Mouse (Mus musculus): Measurements from ENCODE around the gene Slc22a1. TPM values are rescaled to one million over a fixed set of nuclear protein-coding genes. Genes with fewer than 3 reads are reported as not detected.

Slc22a1 gene
- not detected for total RNA-seq (2021)
- long read RNA-seq, experiment 1 = 0 reads
- long read RNA-seq, experiment 2 = 0 reads

DNA sequence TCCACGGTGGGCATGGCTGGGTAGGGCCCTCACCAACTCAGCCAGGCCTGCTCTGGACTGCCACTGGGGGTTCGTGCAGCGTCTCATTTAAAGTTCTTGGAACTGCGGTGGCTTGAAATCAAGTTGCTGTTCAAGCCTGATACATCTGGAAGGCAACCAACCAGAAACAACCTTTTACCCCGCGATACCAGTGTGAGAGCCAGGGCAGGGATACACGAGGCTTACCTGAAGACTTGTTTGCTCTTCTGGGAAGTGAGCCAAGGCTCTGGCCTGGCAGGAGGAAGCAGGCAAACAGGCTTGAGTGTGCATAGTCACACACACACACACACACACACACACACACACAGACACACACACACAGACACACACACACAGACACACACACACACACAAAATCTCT is at the start of gene Slc22a1:
Slc22a1 (minus strand) TSS at position 184 of the 400 bp plus-strand sequence.
- no peak for DNase-seq

DNA sequence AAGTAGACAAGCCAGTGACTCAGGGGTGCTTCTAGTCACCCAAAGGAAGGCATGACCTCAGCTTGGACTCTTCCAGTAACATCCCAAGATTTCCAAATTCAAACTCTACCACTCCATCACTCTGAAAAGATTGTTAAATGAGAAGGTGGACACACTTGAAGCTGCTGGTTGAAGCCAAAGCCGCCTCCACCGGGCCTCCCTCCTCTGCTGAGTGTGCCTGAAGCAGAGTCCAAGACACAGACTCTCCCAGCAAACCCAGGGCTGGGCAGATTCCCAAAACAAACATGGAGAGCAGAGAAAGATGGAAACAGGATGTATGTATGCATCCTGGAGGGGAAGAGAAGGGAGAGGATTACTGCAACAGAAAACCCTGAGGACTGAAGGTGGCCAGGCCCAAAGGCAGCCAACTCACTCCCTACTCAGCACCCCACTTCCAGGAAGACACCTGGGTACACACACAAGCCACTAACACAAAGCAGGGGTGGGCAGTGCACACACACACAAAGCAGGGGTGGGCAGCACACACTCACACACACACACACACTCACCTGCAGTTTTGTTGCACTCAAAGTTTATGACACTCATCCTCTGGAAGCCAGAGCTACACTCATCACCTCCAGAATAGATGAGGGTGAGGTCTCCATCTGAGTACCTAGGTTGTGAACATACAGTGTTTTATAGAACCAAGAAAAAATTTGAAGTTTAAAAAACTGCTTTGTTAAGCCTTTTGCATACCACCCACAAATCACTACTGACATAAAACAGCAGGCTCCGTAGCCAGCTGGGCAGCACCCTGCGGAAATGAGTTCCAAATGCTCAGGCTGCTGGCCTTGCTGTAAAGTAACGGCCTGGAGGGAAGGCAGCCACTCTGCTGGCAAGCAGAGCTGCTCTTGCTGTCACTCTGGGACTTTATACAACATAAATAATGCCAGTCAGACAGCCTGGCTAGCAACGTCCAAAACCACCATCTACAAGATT is 49.4 kb upstream of the Slc22a1 start:
- peak; percentile 39 for DNase-seq

DNA sequence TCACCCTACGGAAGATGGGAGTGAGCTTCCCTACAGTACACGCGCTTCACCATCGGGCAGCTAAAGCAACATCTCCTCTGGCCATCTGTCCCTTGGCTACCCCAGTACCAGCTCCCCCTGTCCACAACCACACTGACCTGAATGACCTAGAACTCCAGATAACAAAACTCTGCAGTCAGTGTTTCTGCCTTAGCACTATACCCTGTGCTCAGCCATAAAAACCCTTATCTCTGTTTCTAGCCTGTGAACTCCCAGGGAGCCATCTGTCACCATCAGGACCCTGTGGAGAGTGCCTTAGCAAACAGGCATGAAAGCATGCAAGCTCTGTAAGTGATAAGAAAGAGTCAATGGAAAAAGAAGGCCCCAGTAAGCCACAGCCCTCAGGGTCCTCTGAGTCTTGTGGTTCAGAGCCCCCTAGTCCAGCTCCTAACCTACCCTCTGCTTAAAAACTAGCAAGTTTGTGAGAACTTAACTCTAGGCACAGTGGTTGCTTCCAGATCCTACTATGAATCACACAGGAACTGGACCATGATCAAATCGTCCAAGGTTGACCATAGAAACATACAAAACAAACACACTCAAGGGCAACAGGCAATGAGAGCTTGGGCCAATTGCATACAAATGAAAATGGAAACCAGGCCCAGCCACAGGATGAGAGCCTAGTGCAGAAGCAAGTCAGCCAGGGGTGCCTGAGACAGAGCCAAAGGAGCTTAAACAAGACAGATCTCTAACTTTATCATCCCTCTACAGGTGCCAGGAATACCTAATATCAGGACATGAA is 48.5 kb upstream of the Slc22a1 start:
- no peak for DNase-seq

DNA sequence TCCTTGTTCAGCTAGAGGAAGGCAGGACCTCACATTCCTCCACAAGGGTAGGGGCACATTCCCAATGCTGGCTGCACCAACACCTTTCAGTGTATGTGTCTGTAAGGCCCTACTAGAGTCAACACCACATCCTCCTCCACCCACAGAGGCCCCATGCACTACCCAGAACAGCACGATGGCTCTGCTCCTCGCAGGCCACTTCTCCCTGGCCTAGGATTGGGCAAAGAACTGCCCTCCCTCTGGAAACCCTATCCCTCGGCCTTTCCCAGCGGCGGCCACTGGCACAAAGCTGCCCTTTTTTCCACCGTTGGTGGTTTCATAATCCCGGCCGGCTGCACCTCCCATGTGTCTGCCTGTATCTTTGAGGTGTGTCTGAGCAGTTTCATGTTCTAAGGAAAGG is 47.0 kb upstream of the Slc22a1 start:
- peak; percentile 56 for DNase-seq

DNA sequence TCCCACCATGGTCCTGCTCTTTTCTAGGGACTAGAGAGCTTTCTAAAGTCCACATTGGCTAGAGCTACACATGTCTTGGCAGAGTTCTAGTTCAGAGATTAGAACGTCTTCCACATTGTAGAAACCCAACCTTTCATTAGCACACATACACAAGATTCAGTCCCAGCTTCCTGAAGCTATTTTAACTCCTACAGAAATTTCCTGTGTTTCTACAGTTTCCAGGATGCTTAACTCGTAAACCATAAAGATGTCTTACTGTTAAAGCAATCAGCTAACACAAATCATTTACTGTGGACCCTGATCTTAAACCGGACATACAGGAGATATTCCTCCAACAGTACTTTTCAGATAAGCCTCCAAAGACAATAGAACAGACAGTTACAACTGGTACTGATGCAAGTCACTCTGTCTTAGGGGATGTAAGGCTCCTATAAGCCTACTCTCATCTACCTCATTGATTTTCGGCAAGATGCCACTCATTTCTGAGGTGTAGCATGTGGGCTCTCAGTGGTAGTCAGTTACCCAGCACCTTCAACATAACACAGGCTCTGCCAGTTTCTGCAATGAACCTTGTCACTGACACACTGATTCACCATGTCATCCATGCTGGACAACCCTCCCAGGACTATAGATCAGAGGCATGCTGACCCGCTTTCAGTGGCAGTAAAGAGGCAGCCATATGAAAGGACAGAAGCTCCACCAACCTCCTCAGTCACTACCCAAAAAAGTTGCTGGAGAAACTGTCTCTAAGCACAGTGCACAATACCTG is 45.7 kb upstream of the Slc22a1 start:
- DNase-seq = no peak

DNA sequence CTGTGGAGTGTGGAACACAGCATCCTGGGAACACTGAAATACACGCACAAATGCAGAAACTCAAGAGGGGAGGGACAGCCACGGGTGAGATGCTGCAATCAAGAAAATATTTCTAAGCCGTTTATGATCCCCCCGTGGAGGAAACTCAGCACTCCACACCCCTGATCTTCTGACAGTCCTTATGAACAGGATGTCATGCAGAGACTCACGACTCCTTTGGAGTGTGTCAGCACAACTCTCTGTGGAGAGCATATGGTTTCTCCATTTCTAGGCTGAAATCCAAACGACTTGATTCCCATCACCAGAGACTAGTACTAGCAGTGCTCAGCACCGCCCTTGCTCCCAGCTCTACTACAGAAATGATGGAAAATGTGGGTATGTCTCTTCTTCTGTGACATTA is 42.6 kb upstream of the Slc22a1 start:
- no peak for DNase-seq

DNA sequence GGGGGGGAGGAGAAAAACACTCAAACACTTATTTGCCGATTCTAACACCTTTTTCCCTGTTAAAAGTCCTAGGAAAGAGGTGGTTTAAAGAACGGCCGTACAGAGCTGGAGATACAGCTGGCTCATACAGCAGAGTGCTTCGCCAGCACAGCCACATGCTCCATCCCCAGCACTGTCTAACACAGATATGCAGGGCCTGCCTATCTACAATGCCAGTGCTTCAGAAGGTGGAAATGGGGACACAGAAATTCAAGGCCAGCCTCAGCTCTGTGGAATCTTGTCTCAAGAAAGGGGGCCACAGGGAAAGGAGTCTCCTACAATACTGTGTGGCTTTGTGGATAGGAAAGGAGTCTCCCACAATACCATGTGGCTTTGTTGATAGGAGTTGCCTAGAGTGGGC is 41.8 kb upstream of the Slc22a1 start:
- no peak for DNase-seq

DNA sequence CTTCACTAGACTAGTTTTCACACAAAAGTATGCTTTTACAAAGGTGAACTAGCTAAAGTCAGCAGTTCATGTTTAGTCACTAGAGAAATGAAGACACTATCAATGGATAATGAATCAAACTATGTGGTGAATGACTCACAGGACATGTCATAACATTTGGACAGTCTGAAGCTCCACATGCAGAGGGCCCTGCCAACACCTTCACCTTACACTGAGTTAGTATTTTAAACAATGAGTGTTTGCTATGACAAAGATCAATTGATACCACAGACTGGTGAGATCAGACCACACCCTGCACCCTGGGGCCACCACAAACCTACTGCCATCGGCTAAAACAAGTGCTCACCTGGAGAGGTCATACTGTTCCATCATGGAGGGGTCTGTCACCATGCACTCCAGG is 39.4 kb upstream of the Slc22a1 start:
- DNase-seq = no peak

DNA sequence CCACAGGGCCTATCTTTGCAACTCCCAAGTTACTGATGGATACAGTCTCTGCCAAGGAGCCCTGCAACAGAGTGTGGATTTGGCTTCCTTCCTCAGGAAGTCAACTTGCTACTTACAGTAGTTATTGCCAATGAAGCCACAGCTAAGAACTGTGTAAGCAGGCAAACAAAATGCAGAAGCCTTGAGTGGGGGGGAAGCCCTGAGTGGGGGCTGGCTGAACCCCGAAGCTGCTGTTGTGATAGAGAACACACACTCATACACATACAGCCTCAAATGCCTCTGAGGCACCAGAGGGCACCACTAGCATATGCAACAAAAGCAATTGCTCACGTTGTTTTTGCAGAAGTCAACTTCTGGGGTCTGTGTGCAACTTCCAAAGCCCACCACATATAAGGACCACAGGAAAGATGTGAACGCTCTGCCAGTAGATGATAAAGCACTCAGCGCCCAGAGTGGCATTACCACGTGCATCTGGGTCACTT is 38.5 kb upstream of the Slc22a1 start:
- no peak for DNase-seq

DNA sequence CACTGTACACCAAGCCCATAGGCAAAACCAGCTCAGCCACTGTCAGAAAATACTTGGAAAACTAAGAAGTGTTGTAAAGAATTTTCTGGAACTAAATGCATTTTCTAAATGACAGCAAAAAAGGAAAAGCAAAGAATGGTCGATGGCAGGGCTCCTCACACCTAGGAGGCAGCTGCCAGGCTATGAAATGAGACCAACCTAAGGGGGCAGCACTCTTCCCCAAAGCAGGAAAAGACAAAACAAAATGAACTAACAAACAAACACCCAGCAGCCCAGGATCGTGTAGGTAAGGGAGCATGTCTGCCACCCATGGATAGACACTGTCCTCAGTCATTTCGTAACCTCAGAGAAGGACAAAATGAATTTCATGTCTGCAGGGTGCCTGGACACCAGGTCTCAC is 37.4 kb upstream of the Slc22a1 start:
- no peak for DNase-seq

DNA sequence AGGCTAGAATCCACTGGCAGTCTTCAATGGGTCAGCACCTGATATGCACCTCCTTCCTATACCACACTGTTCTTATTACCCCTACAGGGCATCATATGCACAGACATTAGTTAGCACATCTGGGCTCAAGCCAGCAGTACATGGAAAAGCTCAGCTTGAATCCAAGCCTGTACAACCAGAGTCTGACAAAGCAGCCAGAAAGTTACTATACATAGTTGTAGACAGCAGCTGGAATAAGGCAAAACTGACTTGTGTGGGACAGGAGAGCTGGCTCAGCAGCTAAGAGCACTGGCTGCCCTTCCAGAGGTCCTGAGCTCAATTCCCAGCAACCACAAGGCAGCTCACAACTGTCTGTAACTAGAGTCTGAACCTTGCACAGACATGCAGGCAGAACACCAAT is 36.6 kb upstream of the Slc22a1 start:
- no peak for DNase-seq

DNA sequence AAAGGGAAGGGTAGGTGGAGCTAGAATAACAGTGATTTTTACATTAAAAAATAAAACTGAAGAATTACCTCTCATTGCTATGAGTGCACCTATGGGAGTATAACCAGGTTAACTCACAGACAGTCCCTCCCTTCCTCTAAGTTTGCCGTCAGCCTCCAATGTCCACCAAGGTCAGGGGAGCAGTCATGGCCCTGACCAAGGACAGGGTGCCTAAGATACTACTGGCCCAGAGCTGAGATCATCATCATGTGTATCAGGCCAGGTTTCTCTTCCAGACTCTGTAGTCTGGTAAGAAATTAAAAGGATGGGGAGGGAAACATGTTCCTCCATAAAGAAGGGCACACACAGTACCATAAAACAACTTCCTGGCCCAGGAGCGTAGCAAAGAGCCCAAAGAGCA is 35.3 kb upstream of the Slc22a1 start:
- DNase-seq = no peak

DNA sequence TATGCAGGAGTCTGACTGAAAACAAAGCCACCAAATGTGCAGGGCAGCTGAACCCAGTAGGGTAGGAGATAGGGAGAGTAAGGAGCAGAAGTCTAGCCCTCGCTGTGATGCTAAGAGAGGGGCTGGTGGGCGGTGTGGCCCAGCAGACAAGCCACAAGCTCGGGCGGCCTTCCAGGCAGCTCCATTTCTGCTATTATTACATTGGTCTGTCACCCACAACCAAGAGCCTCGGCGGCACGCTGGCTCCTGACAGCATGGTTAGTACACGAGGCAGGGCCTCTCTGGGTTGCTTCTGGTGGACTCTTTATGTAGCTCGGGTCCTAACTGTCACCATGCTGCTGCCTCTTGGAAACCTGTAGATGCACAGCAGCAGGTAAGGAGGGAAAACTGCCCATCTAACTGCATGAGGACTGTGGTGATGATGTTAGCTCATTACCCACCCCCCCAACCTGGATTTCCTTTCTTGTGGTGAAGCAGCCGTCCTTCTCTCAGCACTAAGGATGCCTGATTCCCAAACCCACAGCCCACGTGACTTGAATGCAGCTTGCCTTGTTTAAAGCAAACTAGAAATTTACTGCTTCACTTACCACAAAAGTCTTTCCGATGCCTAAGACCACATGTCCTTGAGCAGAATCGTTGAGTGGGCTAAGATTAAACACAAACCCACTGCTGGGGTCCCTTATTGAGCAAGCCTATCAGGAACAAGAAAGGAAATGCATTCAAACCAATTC is 34.6 kb upstream of the Slc22a1 start:
- DNase-seq = no peak

DNA sequence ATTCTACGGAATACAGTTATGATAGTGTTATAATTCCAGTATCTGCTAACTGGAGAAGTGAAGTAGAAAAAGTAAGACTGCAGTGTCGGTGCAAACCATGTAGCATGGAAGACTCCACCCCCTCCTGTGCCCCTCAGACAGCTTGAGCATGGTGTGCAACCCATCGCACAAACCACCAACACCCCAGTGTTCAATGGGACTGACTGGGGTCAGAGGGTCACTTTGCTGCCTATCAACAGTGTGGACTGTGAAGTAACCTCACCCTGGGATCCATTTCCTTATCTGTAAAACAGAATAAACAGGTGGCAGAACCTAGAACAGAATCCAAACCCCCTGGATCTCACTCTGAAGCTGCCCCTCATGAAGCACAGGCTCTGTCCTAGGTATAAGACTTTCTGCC is 32.8 kb upstream of the Slc22a1 start:
- DNase-seq = no peak

DNA sequence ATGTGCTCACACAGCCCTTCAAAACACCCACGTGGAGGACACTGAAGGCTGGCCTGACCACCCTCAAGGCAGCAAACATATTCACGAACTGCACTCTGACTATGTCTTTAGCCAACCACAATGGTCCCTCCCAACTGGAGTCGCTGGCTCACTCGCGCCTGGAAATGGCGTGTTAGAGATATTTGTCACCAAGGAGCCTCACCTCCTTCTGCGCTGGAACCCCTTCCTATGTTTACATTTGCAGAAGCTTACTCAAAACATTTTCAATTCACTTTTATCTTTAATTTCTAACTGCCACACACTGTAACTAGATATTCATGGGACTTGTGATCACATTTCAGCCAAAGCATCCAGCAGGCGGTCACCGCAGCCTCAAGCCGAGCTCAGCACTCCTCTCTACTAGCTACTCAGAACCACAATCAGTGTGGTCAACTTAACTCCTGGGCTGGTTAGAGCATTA is 31.0 kb upstream of the Slc22a1 start:
- DNase-seq = no peak

DNA sequence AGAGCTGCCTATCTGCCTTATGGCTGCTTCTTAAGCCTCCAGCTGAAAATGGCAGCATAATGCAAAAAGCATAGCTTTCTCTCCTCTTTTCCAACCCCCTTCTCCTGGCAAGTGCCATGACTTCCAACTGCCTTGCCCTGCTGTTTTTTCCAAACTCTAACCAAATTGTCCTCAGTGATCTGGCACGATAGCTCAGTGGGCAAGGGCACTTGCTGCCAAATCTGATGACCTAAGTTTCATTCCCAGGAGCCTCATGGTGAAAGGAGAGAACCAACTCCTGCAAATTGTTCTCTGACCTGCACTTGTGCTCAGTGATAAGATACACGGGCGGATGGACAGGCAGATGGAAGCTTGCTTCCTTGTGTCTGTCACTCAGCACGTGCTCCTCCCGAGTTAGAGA is 27.3 kb upstream of the Slc22a1 start:
- DNase-seq = no peak

DNA sequence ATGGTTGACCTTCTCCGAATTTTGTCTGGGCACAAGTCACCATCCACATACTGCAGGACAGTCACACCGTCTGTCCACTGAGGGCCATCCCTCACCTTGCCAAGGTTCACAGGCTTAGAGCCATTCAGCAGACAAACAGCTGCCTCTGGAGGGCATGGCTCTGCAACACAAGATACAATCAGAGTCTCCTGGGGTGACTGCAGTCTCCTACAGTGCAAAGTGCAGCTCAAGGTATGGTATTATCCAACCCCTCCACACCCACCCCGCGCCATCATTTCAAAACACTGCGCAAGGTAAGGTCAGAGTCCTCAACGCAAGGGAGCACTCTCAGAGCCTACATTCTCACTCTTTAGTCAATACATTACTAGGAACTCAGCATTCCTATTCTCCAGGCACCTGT is 24.7 kb upstream of the Slc22a1 start:
- no peak for DNase-seq

DNA sequence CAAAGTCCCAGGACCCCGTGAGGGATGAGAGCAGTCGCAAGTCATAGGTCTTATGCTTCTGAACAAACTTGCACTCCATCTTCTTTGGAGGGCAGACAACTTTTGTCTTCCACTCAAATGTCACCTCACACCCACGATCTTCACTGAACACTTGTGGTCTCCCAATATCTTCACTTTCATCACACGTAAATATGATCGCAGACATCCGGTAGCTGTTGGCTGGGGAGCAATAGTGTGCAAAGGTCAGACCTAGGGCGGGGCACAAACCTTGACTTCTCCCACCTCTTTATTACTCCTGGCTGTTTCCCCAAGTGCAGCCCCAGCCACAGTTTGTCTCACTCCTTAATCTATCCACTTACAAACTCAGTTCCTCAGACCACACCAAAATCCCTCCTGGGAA is 16.3 kb upstream of the Slc22a1 start:
- no peak for DNase-seq

DNA sequence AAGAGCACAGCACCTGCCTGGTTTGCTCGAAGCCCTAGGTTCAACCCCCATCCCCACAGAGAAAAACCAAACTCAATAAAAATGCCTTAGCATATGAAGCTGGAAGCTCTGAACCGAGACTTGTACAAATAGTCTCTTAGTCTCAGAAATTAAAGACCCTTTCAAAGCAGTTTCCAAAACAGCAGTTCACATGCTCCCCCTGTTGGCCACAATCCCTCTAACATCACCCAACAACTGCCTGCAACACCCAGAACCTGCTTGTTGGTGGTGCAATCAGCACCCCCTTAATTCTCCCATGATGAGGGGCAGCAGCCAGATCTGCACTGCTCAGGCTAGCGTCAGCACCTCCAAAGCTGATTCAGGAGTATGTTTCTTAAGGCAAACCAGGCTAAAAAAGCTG is 13.9 kb upstream of the Slc22a1 start:
- peak; percentile 22 for DNase-seq

DNA sequence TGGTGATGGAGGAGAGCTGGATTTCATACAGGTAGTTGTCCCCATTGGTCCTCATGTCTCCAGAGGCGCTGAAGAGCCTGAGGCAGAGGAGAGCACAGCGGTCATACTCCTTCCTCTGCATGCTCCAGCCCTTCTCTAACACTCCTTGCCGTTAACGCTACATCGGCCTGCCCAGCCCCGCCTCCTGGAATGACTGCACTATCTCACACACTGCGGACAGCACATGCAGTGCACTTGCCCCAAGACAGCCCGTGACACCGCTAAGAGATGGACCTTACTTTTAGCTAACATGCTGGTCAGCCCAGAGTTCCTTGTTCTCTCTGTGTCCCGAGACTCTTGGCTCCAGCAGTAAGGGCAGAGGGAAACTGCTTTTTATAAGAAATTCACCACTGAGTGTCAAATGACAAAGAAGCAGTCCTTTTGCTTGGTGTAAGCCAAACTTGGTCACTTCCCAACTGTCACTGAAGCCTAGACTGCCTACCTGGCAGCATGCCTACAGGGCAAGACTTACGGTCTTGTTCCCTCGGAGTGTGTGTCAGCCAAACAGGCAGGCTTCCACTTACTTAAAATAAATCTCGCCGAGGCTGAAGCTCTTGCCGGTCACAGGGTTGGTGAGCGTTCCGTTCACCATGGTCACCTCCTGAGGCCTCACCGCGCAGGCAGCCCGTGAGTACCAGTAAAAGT is 12.9 kb upstream of the Slc22a1 start:
- peak; percentile 62 for DNase-seq

All from gastrocnemius, postnatal 10 days (tissue).